Mouse (Mus musculus): ENCODE measurements around the gene Msi2.

- TF ChIP-seq POU5F1 (IDR thresholded peaks at IDR 0.05; ENCODE audit: borderline replicate concordance, low read length): no peak
- TF ChIP-seq CTCF (conservative IDR thresholded peaks at IDR 0.05; ENCODE audit: low read length): no peak
- no peak for TF ChIP-seq NANOG (IDR thresholded peaks at IDR 0.05; ENCODE audit: borderline replicate concordance, low read length)
Observed at GRCm38 (mm10) chr11:88315393-88315792, 402.9 kb downstream of the Msi2 start.

Data from E14TG2a.4 (cell line).